Mouse (Mus musculus) embryonic facial prominence, embryonic 15.5 days (tissue): ENCODE measurements around the gene Spta1. TPM values are rescaled to one million over a fixed set of nuclear protein-coding genes. Genes with fewer than 3 reads are reported as not detected.

ENCODE experiments used
- ATAC-seq: fragments of 200-750 bp; cut with Nextera tagmentation; 2 replicates; pipeline ENCODE4 v1.8.0; 2017; ENCODE audit warnings: low read depth, moderate TSS enrichment; ENCODE audit not compliant: insufficient number of reproducible peaks, low FRiP score, low TSS enrichment
- H3K27ac ChIP-seq: fragments of 300-500 bp; sonication (generic); replicated peaks from 2 replicates; pipeline ENCODE4 v1.5.1; 2015; ENCODE audit warnings: mild to moderate bottlenecking, inconsistent platforms
- H3K27me3 ChIP-seq: fragments of 300-500 bp; sonication (generic); 2 replicates; pipeline ENCODE4 v1.6.1; 2015; ENCODE audit warnings: inconsistent platforms
- H3K36me3 ChIP-seq: fragments of 300-500 bp; sonication (generic); 2 replicates; pipeline ENCODE4 v1.6.1; 2015; ENCODE audit warnings: mild to moderate bottlenecking, inconsistent platforms
- H3K4me1 ChIP-seq: fragments of 300-500 bp; sonication (generic); 2 replicates; pipeline ENCODE4 v1.6.1; 2015; ENCODE audit warnings: inconsistent platforms
- H3K4me2 ChIP-seq: fragments of 300-500 bp; sonication (generic); replicated peaks from 2 replicates; pipeline ENCODE4 v1.6.1; 2015; ENCODE audit warnings: mild to moderate bottlenecking, inconsistent platforms
- H3K4me3 ChIP-seq: fragments of 300-500 bp; sonication (generic); replicated peaks from 2 replicates; pipeline ENCODE4 v1.5.1; 2015; ENCODE audit warnings: mild to moderate bottlenecking, inconsistent platforms
- H3K9ac ChIP-seq: fragments of 300-500 bp; sonication (generic); 2 replicates; pipeline ENCODE4 v1.6.1; 2015; ENCODE audit warnings: inconsistent platforms
- H3K9me3 ChIP-seq: fragments of 300-500 bp; sonication (generic); replicated peaks from 2 replicates; pipeline ENCODE4 v1.6.1; 2016; ENCODE audit warnings: inconsistent platforms
- WGBS: fragments of 180-500 bp; shearing (Covaris S2); methylation state at CpG from one replicate; pipeline ENCODE4 v1.1.7; 2015; 5-methylcytosine and 5-hydroxymethylcytosine counted together
- polyA plus RNA-seq: library from polyadenylated mRNA; unstranded; fragments of >200 nt; fragmentation: Nextera tagmentation; extraction: Ambion mirVana; gene quantifications from 2 replicates; pipeline ENCODE4 v1.2.1, GENCODE M21; 2015

Spta1 gene
- polyA plus RNA-seq, 1 experiment from 2014 or later: 0.17 TPM

DNA sequence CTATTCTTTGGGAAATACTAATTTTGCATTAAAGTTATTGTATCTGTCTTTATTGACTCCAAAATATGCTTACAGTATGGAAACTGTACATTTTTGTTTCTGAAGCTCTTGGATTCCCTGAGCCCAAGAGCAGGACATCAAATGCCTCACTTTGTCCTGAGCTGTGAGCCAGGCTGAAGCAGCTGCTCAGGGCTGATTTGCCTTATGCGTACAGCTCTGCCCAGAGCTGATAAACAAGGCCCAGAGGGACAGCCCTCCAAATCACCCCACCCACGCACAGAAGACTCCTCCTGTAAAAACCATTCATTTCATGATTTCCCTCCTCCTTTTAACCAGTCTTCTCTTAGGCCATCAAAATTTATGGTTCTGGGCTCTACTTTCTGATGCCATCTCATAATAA lies 1.0 kb upstream of the Spta1 start:
- WGBS: 56% methylated on average over 2 of the region's 2 CpGs

DNA sequence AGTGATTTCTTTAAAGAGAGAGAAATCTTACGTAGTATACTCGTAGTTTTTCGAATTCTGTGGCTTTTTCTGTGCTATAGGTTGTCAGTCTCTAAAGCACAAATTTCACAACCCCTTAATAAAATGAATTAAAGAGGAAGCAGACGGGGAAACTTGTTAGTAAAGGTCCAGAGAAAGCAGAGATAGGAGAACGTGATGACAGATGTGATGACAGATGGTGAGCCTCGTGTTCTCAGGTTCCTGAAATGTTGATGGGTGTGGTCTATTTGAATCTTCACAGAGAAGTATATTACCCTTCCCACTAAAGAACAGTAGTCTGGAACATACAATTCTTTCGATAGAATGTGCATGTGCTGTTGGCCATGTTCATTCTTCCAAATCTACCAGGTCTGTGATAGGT lies 32.1 kb downstream of the Spta1 start:
- no peak for ATAC-seq
- Histone ChIP-seq H3K9ac (no peak overlapping the region), H3K27ac (no peak overlapping the region), H3K9me3 (no peaks in the 10 kb centered on the region), H3K4me2 (no peak overlapping the region), H3K27me3 (no peaks in the 10 kb centered on the region), H3K4me1 (no peaks in the 10 kb centered on the region), H3K36me3 (no peaks in the 10 kb centered on the region), H3K4me3 (no peak overlapping the region)
- WGBS: 61% methylated on average over 7 of the region's 7 CpGs

More for the DNA sequence above, 1.0 kb upstream of the Spta1 start:
- Histone ChIP-seq H3K9ac (no peak overlapping the region), H3K9me3 (no peaks in the 10 kb centered on the region), H3K27ac (no peak overlapping the region), H3K27me3 (no peaks in the 10 kb centered on the region), H3K4me3 (no peak overlapping the region), H3K36me3 (no peaks in the 10 kb centered on the region), H3K4me2 (no peak overlapping the region), H3K4me1 (no peaks in the 10 kb centered on the region)
- no peak for ATAC-seq

DNA sequence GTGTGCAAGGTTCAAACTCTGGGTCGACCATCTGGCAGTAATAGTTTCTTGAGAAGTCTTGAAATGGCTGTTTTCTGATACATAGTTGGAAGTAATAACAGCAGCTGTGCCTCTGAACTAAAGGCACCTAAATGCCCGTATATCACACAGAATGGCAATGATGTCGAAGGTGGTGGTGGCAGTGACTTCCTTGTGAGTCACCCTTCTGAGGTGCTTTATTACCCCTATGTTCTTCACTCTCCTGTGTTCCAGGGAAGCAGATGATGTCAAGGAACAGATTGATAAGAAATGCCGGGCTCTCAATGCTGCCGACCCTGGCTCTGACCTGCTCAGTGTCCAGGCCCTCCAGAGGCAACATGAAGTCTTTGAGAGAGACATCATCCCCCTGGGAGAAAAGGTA lies 39.7 kb downstream of the Spta1 start:
- ATAC-seq: no peak
- H3K4me2 ChIP-seq: no peak overlapping the region
- H3K4me1 ChIP-seq: no peaks in the 10 kb centered on the region
- H3K9ac ChIP-seq: no peak overlapping the region
- 83% methylated on average over 5 of the region's 5 CpGs for WGBS
- H3K9me3 ChIP-seq: no peaks in the 10 kb centered on the region
- no peak overlapping the region for H3K27ac ChIP-seq
- no peak overlapping the region for H3K4me3 ChIP-seq
- H3K36me3 ChIP-seq: no peaks in the 10 kb centered on the region
- no peaks in the 10 kb centered on the region for H3K27me3 ChIP-seq

DNA sequence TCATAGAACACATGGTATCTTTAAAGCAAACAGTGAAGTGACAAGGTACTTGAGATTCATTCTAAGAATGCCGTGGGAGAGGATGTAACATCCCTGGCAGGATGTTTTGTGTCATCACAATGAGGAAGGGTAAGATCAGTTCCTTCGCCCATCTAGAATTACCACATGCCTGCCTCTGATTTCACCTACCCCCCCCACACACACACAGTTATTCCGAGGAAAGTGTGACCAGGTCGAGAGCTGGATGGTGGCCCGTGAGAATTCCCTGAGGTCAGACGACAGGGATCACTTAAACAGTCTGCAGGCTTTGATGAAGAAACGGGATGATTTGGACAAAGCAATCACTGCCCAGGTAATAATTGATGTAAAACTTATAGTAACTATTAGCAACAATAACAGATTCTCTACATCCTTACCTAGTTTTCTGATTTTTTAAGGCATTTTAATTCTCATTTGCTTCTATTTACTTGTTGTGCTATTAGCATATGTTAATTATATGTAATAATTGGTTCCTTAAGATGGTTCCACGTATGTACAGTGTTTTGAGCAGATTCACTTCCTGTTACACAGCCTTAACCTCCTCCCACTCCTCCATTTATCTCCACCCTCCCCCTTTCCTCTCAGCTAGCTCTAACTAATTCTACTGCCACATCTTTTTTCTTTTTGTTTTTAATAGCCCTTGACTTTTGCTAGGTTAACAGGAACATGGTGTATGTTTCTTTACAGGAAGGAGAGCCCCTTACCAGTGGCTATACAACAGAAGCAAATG lies 42.9 kb downstream of the Spta1 start:
- Histone ChIP-seq H3K9ac (no peak overlapping the region), H3K27ac (no peak overlapping the region), H3K4me2 (no peak overlapping the region), H3K4me1 (no peaks in the 10 kb centered on the region), H3K36me3 (no peaks in the 10 kb centered on the region), H3K4me3 (no peak overlapping the region), H3K27me3 (no peaks in the 10 kb centered on the region), H3K9me3 (no peaks in the 10 kb centered on the region)
- WGBS: 50% methylated on average over 8 of the region's 8 CpGs
- no peak for ATAC-seq

DNA sequence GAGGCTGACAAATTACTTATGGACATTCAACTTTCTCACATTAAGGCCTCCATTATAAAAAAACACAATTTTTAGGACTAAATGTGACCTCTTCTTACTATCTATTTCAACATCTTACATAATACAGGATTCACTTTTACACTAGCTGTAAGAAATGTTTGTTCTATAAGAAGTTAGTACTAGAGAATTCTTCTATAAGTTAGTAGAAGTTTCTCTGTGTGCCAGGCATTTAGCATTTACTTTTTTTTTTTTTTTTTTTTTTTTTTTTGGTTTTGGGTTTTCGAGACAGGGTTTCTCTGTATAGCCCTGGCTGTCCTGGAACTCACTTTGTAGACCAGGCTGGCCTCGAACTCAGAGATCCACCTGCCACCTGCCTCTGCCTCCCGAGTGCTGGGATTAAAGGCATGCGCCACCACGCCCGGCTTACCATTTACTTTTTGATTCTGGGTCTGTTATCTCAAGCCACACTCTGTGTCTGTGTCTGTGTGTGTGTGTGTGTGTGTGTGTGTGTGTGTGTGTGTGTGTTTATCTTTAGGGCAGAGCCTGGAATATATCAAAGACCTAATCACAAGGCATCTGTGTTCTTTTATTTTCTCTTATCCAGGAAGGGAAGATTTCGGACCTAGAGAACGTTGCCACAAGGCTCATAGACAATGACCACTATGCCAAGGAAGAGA lies 44.1 kb downstream of the Spta1 start:
- H3K9ac ChIP-seq: no peak overlapping the region
- no peak overlapping the region for H3K4me2 ChIP-seq
- no peak overlapping the region for H3K27ac ChIP-seq
- no peak for ATAC-seq
- no peaks in the 10 kb centered on the region for H3K4me1 ChIP-seq
- no peaks in the 10 kb centered on the region for H3K27me3 ChIP-seq
- WGBS: 87% methylated on average over 8 of the region's 8 CpGs
- no peaks in the 10 kb centered on the region for H3K36me3 ChIP-seq
- no peak overlapping the region for H3K4me3 ChIP-seq
- no peaks in the 10 kb centered on the region for H3K9me3 ChIP-seq

DNA sequence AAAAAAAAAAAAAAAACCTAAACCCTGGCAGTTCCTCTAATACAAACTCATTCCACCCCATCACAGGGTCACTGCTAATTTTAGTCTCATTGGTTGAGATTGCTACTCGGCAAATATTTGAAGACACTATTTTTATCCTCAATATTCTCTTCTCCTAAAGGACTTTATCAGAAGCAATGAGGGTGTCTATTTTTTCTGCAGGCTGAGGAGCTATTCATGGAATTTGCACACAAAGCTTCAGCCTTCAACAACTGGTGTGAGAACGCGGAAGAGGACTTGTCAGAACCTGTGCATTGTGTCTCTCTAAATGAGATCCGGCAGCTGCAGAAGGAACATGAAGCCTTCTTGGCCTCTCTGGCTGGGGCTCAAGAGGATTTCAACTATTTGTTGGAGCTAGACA lies 67.3 kb downstream of the Spta1 start:
- no peaks in the 10 kb centered on the region for H3K36me3 ChIP-seq
- no peak overlapping the region for H3K27ac ChIP-seq
- H3K9me3 ChIP-seq: no peaks in the 10 kb centered on the region
- ATAC-seq: no peak
- WGBS: 75% methylated on average over 4 of the region's 4 CpGs
- H3K4me1 ChIP-seq: no peaks in the 10 kb centered on the region
- H3K27me3 ChIP-seq: no peaks in the 10 kb centered on the region
- H3K4me3 ChIP-seq: no peak overlapping the region
- H3K4me2 ChIP-seq: no peak overlapping the region
- H3K9ac ChIP-seq: no peak overlapping the region

DNA sequence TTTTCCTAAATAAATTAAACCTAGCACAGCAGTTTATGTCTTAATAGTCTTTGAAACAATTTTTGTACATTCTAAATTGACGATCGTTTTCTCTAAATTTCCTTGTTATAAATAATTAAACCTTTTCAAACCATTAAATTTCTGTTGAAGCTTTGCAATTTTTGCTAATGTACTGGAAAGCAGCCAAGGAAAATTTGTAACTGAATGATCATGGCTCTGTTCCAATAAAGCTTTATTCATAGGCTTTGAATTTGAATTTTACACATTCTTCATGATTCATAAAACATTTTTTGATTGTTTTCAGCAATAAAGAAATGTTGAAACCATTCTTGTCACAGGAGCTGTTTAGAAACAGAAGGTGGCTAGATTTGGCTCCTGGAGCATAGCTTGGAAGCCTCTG lies 72.0 kb downstream of the Spta1 start:
- H3K9me3 ChIP-seq: no peaks in the 10 kb centered on the region
- H3K4me1 ChIP-seq: no peaks in the 10 kb centered on the region
- no peak overlapping the region for H3K4me2 ChIP-seq
- H3K27me3 ChIP-seq: no peaks in the 10 kb centered on the region
- WGBS: 79% methylated on average over 2 of the region's 2 CpGs
- no peak overlapping the region for H3K4me3 ChIP-seq
- no peak overlapping the region for H3K9ac ChIP-seq
- no peak for ATAC-seq
- no peak overlapping the region for H3K27ac ChIP-seq
- no peaks in the 10 kb centered on the region for H3K36me3 ChIP-seq

DNA sequence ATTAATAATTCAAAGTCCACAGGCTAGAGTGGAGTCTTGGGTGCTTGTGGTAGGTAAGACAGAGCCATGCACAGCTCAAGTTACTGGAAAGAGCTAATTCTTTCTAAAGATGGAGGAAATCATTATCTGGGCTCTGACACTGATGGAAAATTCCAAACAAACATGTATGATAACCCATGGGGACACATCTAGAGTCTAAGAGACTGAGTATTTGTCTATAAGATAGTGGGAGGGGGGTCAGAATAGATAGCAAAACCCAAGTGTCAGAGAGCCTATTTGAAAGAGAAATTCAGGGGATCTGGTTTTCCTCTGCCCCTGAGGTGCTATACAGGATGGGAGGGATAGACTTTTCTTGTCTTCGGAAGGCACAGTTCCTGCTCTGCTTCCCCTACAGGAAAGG lies 73.5 kb downstream of the Spta1 start:
- H3K27me3 ChIP-seq: no peaks in the 10 kb centered on the region
- no peak for ATAC-seq
- no peak overlapping the region for H3K4me2 ChIP-seq
- no peak overlapping the region for H3K27ac ChIP-seq
- no peak overlapping the region for H3K9ac ChIP-seq
- H3K4me3 ChIP-seq: no peak overlapping the region
- H3K4me1 ChIP-seq: no peaks in the 10 kb centered on the region
- H3K9me3 ChIP-seq: no peaks in the 10 kb centered on the region
- WGBS: 87% methylated on average over 1 of the region's 1 CpGs
- H3K36me3 ChIP-seq: no peaks in the 10 kb centered on the region

DNA sequence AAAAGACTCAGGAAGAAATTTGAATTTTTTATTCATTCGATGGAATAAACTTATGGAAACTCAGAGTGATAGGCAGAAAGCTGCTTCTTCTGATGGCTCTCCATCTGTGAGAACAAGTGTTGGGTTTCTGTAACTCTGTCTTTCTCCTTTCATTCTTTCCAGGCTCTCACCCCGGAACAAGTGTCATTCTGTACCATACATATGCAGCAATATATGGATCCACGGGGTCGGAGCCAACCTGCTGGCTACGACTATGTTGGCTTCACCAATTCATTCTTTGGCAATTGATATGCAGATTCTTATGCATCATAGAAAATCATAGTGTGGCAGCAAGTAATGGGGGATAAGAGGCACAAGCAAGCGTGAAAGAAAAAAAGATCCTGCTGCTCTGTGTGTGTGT lies 74.6 kb downstream of the Spta1 start:
- no peak for ATAC-seq
- 85% methylated on average over 6 of the region's 6 CpGs for WGBS
- Histone ChIP-seq H3K36me3 (no peaks in the 10 kb centered on the region), H3K27ac (no peak overlapping the region), H3K27me3 (no peaks in the 10 kb centered on the region), H3K9ac (no peak overlapping the region), H3K4me2 (no peak overlapping the region), H3K9me3 (no peaks in the 10 kb centered on the region), H3K4me3 (no peak overlapping the region), H3K4me1 (no peaks in the 10 kb centered on the region)

DNA sequence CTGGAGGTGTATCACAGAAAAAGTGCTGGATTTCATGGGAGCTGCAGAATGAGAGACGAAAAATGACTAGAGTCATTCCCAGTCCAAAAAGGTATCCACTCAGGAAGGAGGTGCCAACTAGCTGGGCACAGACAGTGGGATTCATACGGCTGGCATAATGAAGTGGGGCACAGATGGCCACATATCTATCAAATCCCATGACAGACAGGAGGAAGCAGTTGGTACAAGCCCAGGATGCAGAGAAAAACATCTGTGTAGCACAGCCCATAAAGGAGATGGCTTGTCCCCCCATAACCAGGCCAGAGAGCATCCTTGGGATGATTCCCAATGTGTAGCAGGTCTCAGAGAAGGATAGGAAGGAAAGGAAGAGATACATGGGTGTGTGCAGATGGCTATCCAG lies 77.8 kb downstream of the Spta1 start:
- H3K4me2 ChIP-seq: no peak overlapping the region
- H3K27me3 ChIP-seq: no peaks in the 10 kb centered on the region
- 85% methylated on average over 2 of the region's 2 CpGs for WGBS
- H3K4me3 ChIP-seq: no peak overlapping the region
- no peaks in the 10 kb centered on the region for H3K9me3 ChIP-seq
- no peaks in the 10 kb centered on the region for H3K36me3 ChIP-seq
- no peak overlapping the region for H3K9ac ChIP-seq
- no peak for ATAC-seq
- no peaks in the 10 kb centered on the region for H3K4me1 ChIP-seq
- H3K27ac ChIP-seq: no peak overlapping the region

DNA sequence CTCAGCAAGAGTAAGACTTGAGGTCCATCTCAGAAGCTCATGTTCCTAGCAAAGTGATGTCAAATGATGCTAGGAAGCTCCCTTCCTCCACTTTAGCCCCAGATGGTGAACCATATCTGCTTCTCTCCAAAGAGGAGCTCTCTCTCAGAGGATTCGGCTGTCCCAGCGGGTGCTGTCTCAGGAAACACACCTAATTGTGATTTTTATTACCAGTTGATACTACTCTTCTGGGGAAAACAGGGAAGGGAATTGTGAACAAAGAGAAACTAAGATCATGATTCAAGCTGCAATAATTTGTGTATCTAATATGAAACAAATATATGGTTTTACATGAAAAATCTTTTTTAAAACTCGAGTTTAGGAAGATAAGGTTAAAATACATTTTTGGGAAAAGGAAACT lies 79.4 kb downstream of the Spta1 start, which contains the start of gene Olfr419:
TSS of gene Olfr419 (minus strand) at position 101 of the 400 bp plus-strand sequence.
- no peaks in the 10 kb centered on the region for H3K27me3 ChIP-seq
- WGBS: 66% methylated on average over 3 of the region's 3 CpGs
- H3K9ac ChIP-seq: no peak within 1 kb of the TSS
- no peak within 1 kb of the TSS for H3K27ac ChIP-seq
- H3K36me3 ChIP-seq: no peaks in the 10 kb centered on the region
- no peak for ATAC-seq
- no peak within 1 kb of the TSS for H3K4me2 ChIP-seq
- H3K9me3 ChIP-seq: no peaks in the 10 kb centered on the region
- no peak within 1 kb of the TSS for H3K4me3 ChIP-seq
- no peaks in the 10 kb centered on the region for H3K4me1 ChIP-seq

DNA sequence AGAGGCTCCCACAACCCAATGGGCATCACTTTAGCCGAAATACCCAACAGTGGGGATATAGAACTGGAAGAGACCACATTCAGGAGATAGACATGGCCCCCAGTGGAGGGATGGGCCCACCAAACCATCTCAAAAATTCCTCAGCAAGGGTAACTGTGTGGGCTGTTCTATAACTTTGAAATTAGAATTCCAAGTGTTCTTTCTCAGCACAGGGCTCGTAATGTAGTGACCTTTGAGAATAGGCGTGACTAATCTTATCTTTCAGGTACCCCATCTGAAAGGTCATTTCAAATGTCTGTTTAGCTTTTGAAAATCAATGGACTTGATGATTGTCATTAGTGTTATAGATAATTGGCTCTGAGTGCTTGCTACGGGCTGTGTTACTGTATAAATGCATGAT lies 95.2 kb downstream of the Spta1 start:
- H3K4me1 ChIP-seq: no peaks in the 10 kb centered on the region
- no peak overlapping the region for H3K27ac ChIP-seq
- no peaks in the 10 kb centered on the region for H3K9me3 ChIP-seq
- H3K9ac ChIP-seq: no peak overlapping the region
- H3K4me3 ChIP-seq: no peak overlapping the region
- 80% methylated on average over 4 of the region's 4 CpGs for WGBS
- no peaks in the 10 kb centered on the region for H3K36me3 ChIP-seq
- no peaks in the 10 kb centered on the region for H3K27me3 ChIP-seq
- no peak overlapping the region for H3K4me2 ChIP-seq
- no peak for ATAC-seq
